Mouse (Mus musculus): Measurements from ENCODE around the gene Gbx2. TPM values are rescaled to one million over a fixed set of nuclear protein-coding genes. Genes with fewer than 3 reads are reported as not detected.

Gbx2 gene
- polyA plus RNA-seq, 1 experiment: 75.9 TPM

DNA sequence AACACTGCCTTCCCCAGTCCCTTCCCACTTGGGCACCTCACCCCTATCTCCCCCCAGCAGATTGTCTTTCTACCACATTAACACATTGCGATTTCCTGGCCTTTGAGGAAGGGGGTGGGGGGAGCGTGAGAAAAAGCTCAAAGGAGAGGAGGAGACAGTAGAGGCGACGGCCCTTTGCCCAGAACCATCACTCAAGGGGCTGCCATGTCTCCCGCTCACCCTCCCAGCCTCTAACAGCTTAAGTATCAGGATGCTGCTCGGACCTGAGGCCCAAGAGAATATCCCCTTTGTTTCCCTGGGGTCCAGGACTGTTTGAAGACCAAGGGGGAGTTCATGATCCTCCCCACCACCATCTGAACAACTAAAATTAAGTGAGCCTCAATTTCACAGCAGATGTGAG lies 1.8 kb downstream of the Gbx2 start:
- H3K27me3 ChIP-seq (replicated peaks): no peaks in the 10 kb centered on the region
- H3K9me3 ChIP-seq: no peaks in the 10 kb centered on the region
- TF ChIP-seq FLI1 (IDR thresholded peaks at IDR 0.05; ENCODE audit: low read length): no peak
- 0 out of 3 replicates have a peak, but pooled peaks have one; percentile 50 for TF ChIP-seq GATA1 (IDR thresholded peaks at IDR 0.05; ENCODE audit: borderline replicate concordance, low read length)
- peak overlapping the region; percentile 97 for H3K4me3 ChIP-seq (replicated peaks)
- peaks cover 73% of the 10 kb centered on the region for H3K4me1 ChIP-seq
- peaks cover 80% of the 10 kb centered on the region for H3K36me3 ChIP-seq (replicated peaks; ENCODE audit: low read length)

GRCm38 (mm10) chr1:89928676-89929075 lies 2.3 kb downstream of the Gbx2 start:
- H3K27me3 ChIP-seq (replicated peaks): no peaks in the 10 kb centered on the region

GRCm38 (mm10) chr1:89927061-89927661 lies 3.8 kb downstream of the Gbx2 start:
- TF ChIP-seq FLI1 (IDR thresholded peaks at IDR 0.05; ENCODE audit: low read length) (no peak), GATA1 (IDR thresholded peaks at IDR 0.05; ENCODE audit: borderline replicate concordance, low read length) (no peak)
- Histone ChIP-seq H3K27me3 (replicated peaks) (peaks cover 3% of the 10 kb centered on the region), H3K36me3 (replicated peaks; ENCODE audit: low read length) (peaks cover 63% of the 10 kb centered on the region), H3K9me3 (no peaks in the 10 kb centered on the region), H3K4me3 (replicated peaks) (peak overlapping the region; percentile 97), H3K4me1 (peaks cover 84% of the 10 kb centered on the region)

More at GRCm38 (mm10) chr1:89928676-89929075, 2.3 kb downstream of the Gbx2 start:
- Histone ChIP-seq H3K4me3 (replicated peaks) (peak overlapping the region; percentile 97), H3K36me3 (replicated peaks; ENCODE audit: low read length) (peaks cover 78% of the 10 kb centered on the region), H3K4me1 (peaks cover 78% of the 10 kb centered on the region), H3K9me3 (no peaks in the 10 kb centered on the region)
- TF ChIP-seq FLI1 (IDR thresholded peaks at IDR 0.05; ENCODE audit: low read length) (no peak), GATA1 (IDR thresholded peaks at IDR 0.05; ENCODE audit: borderline replicate concordance, low read length) (no peak)

DNA sequence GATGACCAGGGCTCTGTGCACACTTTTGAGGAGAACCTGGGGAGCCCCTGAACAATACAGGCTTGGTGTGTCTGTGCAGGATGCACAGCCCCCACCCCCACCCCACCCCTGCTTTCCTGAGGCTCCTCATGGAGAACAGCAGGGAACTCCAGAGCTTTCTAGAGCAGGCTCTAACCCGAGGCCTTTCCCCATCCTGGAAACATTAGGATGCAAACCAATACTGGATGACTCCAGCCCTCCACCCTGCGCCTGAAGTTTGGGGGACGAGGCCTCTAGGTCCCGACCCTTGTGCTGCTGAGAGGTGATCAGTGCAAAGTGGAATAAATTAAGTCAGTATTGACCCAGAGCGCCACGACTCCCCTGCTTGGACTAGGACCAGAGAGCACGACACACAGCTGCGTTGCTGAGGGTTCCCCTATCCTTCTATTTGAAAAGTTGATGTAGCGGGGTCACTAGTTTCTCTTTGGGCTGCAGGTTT lies 4.4 kb downstream of the Gbx2 start:
- Histone ChIP-seq H3K4me1 (peaks cover 84% of the 10 kb centered on the region), H3K9me3 (no peaks in the 10 kb centered on the region), H3K27me3 (replicated peaks) (peaks cover 3% of the 10 kb centered on the region), H3K36me3 (replicated peaks; ENCODE audit: low read length) (peaks cover 58% of the 10 kb centered on the region), H3K4me3 (replicated peaks) (peak overlapping the region; percentile 97)
- no peak for TF ChIP-seq GATA1 (IDR thresholded peaks at IDR 0.05; ENCODE audit: borderline replicate concordance, low read length)
- no peak for TF ChIP-seq FLI1 (IDR thresholded peaks at IDR 0.05; ENCODE audit: low read length)

- Histone ChIP-seq H3K36me3 (replicated peaks; ENCODE audit: low read length) (peaks cover 50% of the 10 kb centered on the region), H3K4me1 (peaks cover 88% of the 10 kb centered on the region), H3K9me3 (no peaks in the 10 kb centered on the region), H3K4me3 (replicated peaks) (no peak overlapping the region), H3K27me3 (replicated peaks) (peaks cover 3% of the 10 kb centered on the region)
- TF ChIP-seq FLI1 (IDR thresholded peaks at IDR 0.05; ENCODE audit: low read length) (no peak), GATA1 (IDR thresholded peaks at IDR 0.05; ENCODE audit: borderline replicate concordance, low read length) (no peak)
Measured at GRCm38 (mm10) chr1:89925501-89926190, 5.3 kb downstream of the Gbx2 start.

DNA sequence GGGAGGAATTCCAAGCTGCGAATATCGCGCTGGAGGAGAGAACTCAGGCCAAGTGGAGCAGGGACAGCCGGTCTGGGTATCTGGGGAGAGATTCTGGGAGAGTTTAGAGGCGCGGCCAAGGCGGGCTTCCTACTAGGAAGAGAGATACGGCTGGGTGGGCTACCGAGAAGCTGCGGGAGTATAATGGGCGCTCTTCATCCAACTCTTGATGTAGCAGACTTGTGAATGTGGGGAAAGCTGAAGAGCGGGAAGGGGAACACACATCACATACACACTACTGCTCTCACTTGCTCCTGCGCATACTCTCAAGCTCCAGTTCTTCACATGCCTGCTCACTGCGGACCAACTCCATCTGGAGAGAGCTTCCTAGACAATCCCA lies 7.3 kb downstream of the Gbx2 start:
- Histone ChIP-seq H3K4me3 (replicated peaks) (peak overlapping the region; percentile 89), H3K27me3 (replicated peaks) (peaks cover 10% of the 10 kb centered on the region), H3K36me3 (replicated peaks; ENCODE audit: low read length) (peaks cover 64% of the 10 kb centered on the region), H3K9me3 (peaks cover 7% of the 10 kb centered on the region), H3K4me1 (peaks cover 99% of the 10 kb centered on the region)
- TF ChIP-seq GATA1 (IDR thresholded peaks at IDR 0.05; ENCODE audit: borderline replicate concordance, low read length) (no peak), FLI1 (IDR thresholded peaks at IDR 0.05; ENCODE audit: low read length) (no peak)

GRCm38 (mm10) chr1:89922883-89923641 lies 7.9 kb downstream of the Gbx2 start:
- H3K4me1 ChIP-seq: peaks cover 99% of the 10 kb centered on the region
- H3K9me3 ChIP-seq: peaks cover 8% of the 10 kb centered on the region
- TF ChIP-seq FLI1 (IDR thresholded peaks at IDR 0.05; ENCODE audit: low read length) (no peak), GATA1 (IDR thresholded peaks at IDR 0.05; ENCODE audit: borderline replicate concordance, low read length) (no peak)
- H3K27me3 ChIP-seq (replicated peaks): peaks cover 10% of the 10 kb centered on the region
- peak overlapping the region; percentile 89 for H3K4me3 ChIP-seq (replicated peaks)
- H3K36me3 ChIP-seq (replicated peaks; ENCODE audit: low read length): peaks cover 63% of the 10 kb centered on the region

DNA sequence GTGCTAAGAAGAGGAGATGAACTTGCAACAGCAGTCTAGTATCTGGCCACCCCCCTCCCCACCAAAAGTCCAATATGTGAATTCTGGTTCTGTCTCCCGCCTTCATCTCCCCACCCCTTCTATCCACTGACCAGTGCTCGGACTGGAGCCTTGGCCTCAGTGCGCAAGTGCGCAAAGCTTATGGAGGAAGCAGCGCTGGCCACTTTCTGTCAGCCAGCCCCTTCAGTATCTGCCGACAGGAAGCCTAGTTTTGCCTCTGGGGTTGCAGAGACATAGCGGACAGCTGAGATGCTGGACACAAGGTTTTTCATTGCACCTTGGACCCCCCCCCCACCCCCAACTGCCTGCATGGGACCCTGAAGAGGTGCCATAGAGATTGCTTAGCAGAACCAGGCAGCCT lies 8.7 kb downstream of the Gbx2 start:
- H3K9me3 ChIP-seq: peaks cover 8% of the 10 kb centered on the region
- H3K4me3 ChIP-seq (replicated peaks): peak overlapping the region; percentile 89
- peaks cover 58% of the 10 kb centered on the region for H3K36me3 ChIP-seq (replicated peaks; ENCODE audit: low read length)
- H3K4me1 ChIP-seq: peaks cover 99% of the 10 kb centered on the region
- TF ChIP-seq FLI1 (IDR thresholded peaks at IDR 0.05; ENCODE audit: low read length): no peak
- TF ChIP-seq GATA1 (IDR thresholded peaks at IDR 0.05; ENCODE audit: borderline replicate concordance, low read length): no peak
- peaks cover 14% of the 10 kb centered on the region for H3K27me3 ChIP-seq (replicated peaks)

- TF ChIP-seq FLI1 (IDR thresholded peaks at IDR 0.05; ENCODE audit: low read length): no peak
- no peak for TF ChIP-seq GATA1 (IDR thresholded peaks at IDR 0.05; ENCODE audit: borderline replicate concordance, low read length)
- Histone ChIP-seq H3K9me3 (peaks cover 8% of the 10 kb centered on the region), H3K27me3 (replicated peaks) (peaks cover 14% of the 10 kb centered on the region), H3K4me1 (peaks cover 99% of the 10 kb centered on the region), H3K4me3 (replicated peaks) (peak overlapping the region; percentile 89), H3K36me3 (replicated peaks; ENCODE audit: low read length) (peaks cover 53% of the 10 kb centered on the region)
Measured at GRCm38 (mm10) chr1:89921806-89922205, 9.2 kb downstream of the Gbx2 start.
